Mouse (Mus musculus) embryonic facial prominence, embryonic 11.5 days (tissue): ENCODE measurements around the gene Brinp1. TPM values are rescaled to one million over a fixed set of nuclear protein-coding genes. Genes with fewer than 3 reads are reported as not detected.

ENCODE experiments used
- ATAC-seq: fragments of 200-750 bp; cut with Nextera tagmentation; replicated peaks from 2 replicates; pipeline ENCODE4 v1.8.0; 2017; ENCODE audit warnings: low read depth; ENCODE audit not compliant: insufficient number of reproducible peaks, low FRiP score, low TSS enrichment
- DNase-seq: peaks from one replicate; pipeline ENCODE4 v3.0.0-alpha.2; 2015; ENCODE audit warnings: low spot score
- H3K27ac ChIP-seq: fragments of 300-500 bp; sonication (generic); replicated peaks from 2 replicates; pipeline ENCODE4 v1.5.1; 2014; ENCODE audit warnings: mild to moderate bottlenecking, low read depth, low read length, control low read depth
- H3K27me3 ChIP-seq: fragments of 300-500 bp; sonication (generic); 2 replicates; pipeline ENCODE4 v1.6.1; 2014; ENCODE audit warnings: mild to moderate bottlenecking, low read length, moderate library complexity, mixed read lengths; ENCODE audit not compliant: control insufficient read depth, insufficient read depth
- H3K36me3 ChIP-seq: fragments of 300-500 bp; sonication (generic); replicated peaks from 2 replicates; pipeline ENCODE4 v1.6.1; 2014; ENCODE audit warnings: low read depth, mild to moderate bottlenecking, low read length, moderate library complexity, mixed read lengths; ENCODE audit not compliant: control insufficient read depth, insufficient read depth
- H3K4me1 ChIP-seq: fragments of 300-500 bp; sonication (generic); 2 replicates; pipeline ENCODE4 v1.6.1; 2014; ENCODE audit warnings: low read length, mixed read lengths; ENCODE audit not compliant: control insufficient read depth, insufficient read depth
- H3K4me2 ChIP-seq: fragments of 300-500 bp; sonication (generic); 2 replicates; pipeline ENCODE4 v1.6.1; 2014; ENCODE audit warnings: low read depth, mild to moderate bottlenecking, control low read depth, low read length, moderate library complexity
- H3K4me3 ChIP-seq: fragments of 300-500 bp; sonication (generic); 2 replicates; pipeline ENCODE4 v1.5.1; 2014; ENCODE audit warnings: low read depth, low read length, control low read depth
- H3K9ac ChIP-seq: fragments of 300-500 bp; sonication (generic); replicated peaks from 2 replicates; pipeline ENCODE4 v1.6.1; 2014; ENCODE audit warnings: mild to moderate bottlenecking, control low read depth, low read length
- H3K9me3 ChIP-seq: fragments of 300-500 bp; sonication (generic); replicated peaks from 2 replicates; pipeline ENCODE4 v1.6.1; 2016; ENCODE audit warnings: mild to moderate bottlenecking, low read length, inconsistent platforms, mixed read lengths; ENCODE audit not compliant: control insufficient read depth
- WGBS: fragments of 180-500 bp; shearing (Covaris S2); extraction: QIAGEN DNeasy Blood & Tissue Kit; methylation state at CpG from one replicate; pipeline ENCODE4 v1.1.7; 2014; 5-methylcytosine and 5-hydroxymethylcytosine counted together
- polyA plus RNA-seq: library from polyadenylated mRNA; unstranded; fragments of >200 nt; fragmentation: Nextera tagmentation; extraction: Ambion mirVana; gene quantifications from 2 replicates; pipeline ENCODE4 v1.2.1, GENCODE M21; 2014

The Brinp1 gene
- 6.5 and 7.4 TPM in 2 replicates for polyA plus RNA-seq

GRCm38 (mm10) chr4:68954322-68954901 is at the start of gene Brinp1:
Brinp1 (minus strand) TSS chr4:68954397.
- ATAC-seq (peak; percentile 94), DNase-seq (peak; percentile 84)
- Histone ChIP-seq H3K4me3 (peak within 1 kb of the TSS; percentile 48), H3K4me1 (no peaks in the 10 kb centered on the region), H3K27ac (no peak within 1 kb of the TSS), H3K9ac (peak within 1 kb of the TSS; percentile 34), H3K36me3 (no peaks in the 10 kb centered on the region), H3K4me2 (peak within 1 kb of the TSS; percentile 90), H3K27me3 (peaks cover 2% of the 10 kb centered on the region; the same call in 1 of the 2 replicates), H3K9me3 (no peaks in the 10 kb centered on the region)
- WGBS, result under 1% methylated on average over 31 of the region's 33 CpGs

GRCm38 (mm10) chr4:68957265-68957664 is 3.1 kb upstream of the Brinp1 start:
- no peak overlapping the region for H3K4me2 ChIP-seq
- H3K36me3 ChIP-seq, result no peaks in the 10 kb centered on the region
- ATAC-seq (no peak), DNase-seq (no peak)
- no peak overlapping the region for H3K27ac ChIP-seq
- H3K27me3 ChIP-seq, result peaks cover 2% of the 10 kb centered on the region; the same call in 1 of the 2 replicates
- no peak overlapping the region for H3K4me3 ChIP-seq
- H3K4me1 ChIP-seq, result no peaks in the 10 kb centered on the region
- no peak overlapping the region for H3K9ac ChIP-seq
- WGBS, result 73% methylated on average over 2 of the region's 2 CpGs
- H3K9me3 ChIP-seq, result no peaks in the 10 kb centered on the region

DNA sequence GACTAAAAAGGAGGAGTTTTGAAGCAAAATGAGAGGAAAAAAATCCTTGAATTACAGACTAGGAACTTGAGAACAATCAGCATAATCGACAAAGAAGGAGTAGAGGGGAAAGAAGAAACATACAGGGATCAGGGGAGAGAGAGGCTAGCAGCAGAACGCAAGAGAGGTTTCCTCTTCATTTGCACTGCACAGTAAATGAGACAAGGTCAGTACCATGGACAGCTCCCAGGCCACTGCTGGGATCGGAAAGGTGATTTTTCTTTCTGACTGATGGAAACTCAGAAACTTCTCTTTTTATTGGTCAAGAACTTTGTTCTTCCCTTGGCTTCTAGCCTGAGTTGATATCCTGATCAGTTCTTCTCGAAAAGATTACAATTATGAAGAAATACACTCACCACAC is 1.4 kb upstream of the Brinp1 start:
- WGBS, result 6% methylated on average over 4 of the region's 4 CpGs
- no peaks in the 10 kb centered on the region for H3K4me1 ChIP-seq
- DNase-seq, result peak; percentile 90
- H3K36me3 ChIP-seq, result no peaks in the 10 kb centered on the region
- ATAC-seq, result no peak
- H3K27ac ChIP-seq, result no peak overlapping the region
- no peak overlapping the region for H3K4me3 ChIP-seq
- H3K9me3 ChIP-seq, result no peaks in the 10 kb centered on the region
- H3K4me2 ChIP-seq, result no peak overlapping the region
- H3K9ac ChIP-seq, result no peak overlapping the region
- H3K27me3 ChIP-seq, result peaks cover 2% of the 10 kb centered on the region; the same call in 1 of the 2 replicates

DNA sequence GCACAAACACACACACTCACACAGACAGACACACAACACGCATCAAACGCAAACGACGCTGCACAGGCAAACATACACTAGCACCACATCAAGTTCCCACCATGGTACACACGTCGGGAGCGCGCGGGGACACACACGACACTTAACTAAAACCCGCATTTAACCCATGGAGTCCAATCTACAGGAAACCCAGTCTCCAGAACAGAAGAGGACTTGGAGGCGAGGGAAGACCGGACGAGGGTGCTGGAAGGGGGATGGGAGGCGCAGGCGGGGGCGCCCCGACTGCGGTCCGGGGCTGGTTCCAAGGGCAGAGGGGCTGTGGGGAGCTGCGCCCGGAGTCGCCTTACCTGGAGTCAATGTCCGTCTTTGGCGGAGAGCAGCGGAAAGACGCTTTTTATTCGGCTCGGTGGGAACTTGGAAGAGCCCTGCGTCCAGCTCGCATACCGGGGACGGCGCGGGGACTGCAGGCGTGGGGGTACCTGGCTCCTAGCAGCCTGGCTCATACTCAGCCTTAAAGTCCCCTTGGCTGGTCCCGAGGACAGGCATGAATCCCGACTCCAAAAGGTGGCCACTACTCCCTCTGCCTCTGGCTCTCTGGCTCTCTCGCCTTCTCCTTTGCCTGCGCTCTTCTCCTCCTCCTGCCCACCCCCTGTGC is 403 bp downstream of the Brinp1 start:
- H3K36me3 ChIP-seq, result no peaks in the 10 kb centered on the region
- no peaks in the 10 kb centered on the region for H3K4me1 ChIP-seq
- DNase-seq (peak; percentile 3), ATAC-seq (peak; percentile 57; the same call in 1 of the 2 replicates)
- H3K27me3 ChIP-seq, result peaks cover 2% of the 10 kb centered on the region; the same call in 1 of the 2 replicates
- H3K9ac ChIP-seq, result peak overlapping the region; percentile 34
- H3K4me3 ChIP-seq, result peak overlapping the region; percentile 48
- peak overlapping the region; percentile 90 for H3K4me2 ChIP-seq
- under 1% methylated on average over 37 of the region's 40 CpGs for WGBS
- H3K9me3 ChIP-seq, result no peaks in the 10 kb centered on the region
- H3K27ac ChIP-seq, result no peak overlapping the region

GRCm38 (mm10) chr4:68953131-68953551 is 1.1 kb downstream of the Brinp1 start:
- DNase-seq (no peak), ATAC-seq (no peak)
- no peak overlapping the region for H3K27ac ChIP-seq
- H3K9ac ChIP-seq, result no peak overlapping the region
- no peaks in the 10 kb centered on the region for H3K36me3 ChIP-seq
- H3K4me2 ChIP-seq, result peak overlapping the region; percentile 90; the same call in 1 of the 2 replicates
- no peaks in the 10 kb centered on the region for H3K4me1 ChIP-seq
- 13% methylated on average over 8 of the region's 8 CpGs for WGBS
- no peaks in the 10 kb centered on the region for H3K9me3 ChIP-seq
- H3K27me3 ChIP-seq, result peaks cover 2% of the 10 kb centered on the region; the same call in 1 of the 2 replicates
- H3K4me3 ChIP-seq, result peak overlapping the region; percentile 48; the same call in 1 of the 2 replicates

GRCm38 (mm10) chr4:68950556-68950955 is 3.6 kb downstream of the Brinp1 start:
- Histone ChIP-seq H3K4me3 (no peak overlapping the region), H3K4me1 (no peaks in the 10 kb centered on the region), H3K36me3 (no peaks in the 10 kb centered on the region), H3K4me2 (no peak overlapping the region), H3K9me3 (no peaks in the 10 kb centered on the region), H3K9ac (no peak overlapping the region), H3K27ac (no peak overlapping the region), H3K27me3 (peaks cover 2% of the 10 kb centered on the region; the same call in 1 of the 2 replicates)
- ATAC-seq (no peak), DNase-seq (peak; percentile 76)
- 1% methylated on average over 2 of the region's 2 CpGs for WGBS

- H3K36me3 ChIP-seq, result no peaks in the 10 kb centered on the region
- WGBS, result 87% methylated on average over 2 of the region's 2 CpGs
- no peak overlapping the region for H3K9ac ChIP-seq
- H3K9me3 ChIP-seq, result no peaks in the 10 kb centered on the region
- H3K4me1 ChIP-seq, result no peaks in the 10 kb centered on the region
- no peak for DNase-seq
- H3K4me2 ChIP-seq, result no peak overlapping the region
- no peak for ATAC-seq
- no peak overlapping the region for H3K4me3 ChIP-seq
- H3K27me3 ChIP-seq, result no peaks in the 10 kb centered on the region
- H3K27ac ChIP-seq, result no peak overlapping the region
Observed at GRCm38 (mm10) chr4:68942938-68943337, 11.3 kb downstream of the Brinp1 start.

DNA sequence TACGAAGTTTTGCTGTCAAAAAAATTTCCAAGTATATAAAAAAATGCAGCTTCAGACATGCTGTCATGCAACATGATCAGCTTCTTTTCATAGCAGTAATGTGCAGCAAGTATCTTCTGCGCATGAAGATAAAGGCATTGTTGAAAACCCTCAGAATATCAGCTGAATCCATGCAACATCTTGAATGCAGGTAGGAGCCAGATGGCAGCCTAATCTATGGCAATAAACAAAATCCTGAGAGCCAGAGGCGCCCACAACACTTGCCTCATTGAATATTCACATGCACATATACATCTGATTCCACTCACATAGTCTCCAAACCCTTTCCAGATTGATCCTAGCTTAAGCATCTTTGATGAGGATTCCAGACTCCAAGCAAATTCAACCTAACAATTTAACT is 24.2 kb downstream of the Brinp1 start:
- Histone ChIP-seq H3K36me3 (no peaks in the 10 kb centered on the region), H3K27ac (no peak overlapping the region), H3K9me3 (no peaks in the 10 kb centered on the region), H3K4me2 (no peak overlapping the region), H3K27me3 (no peaks in the 10 kb centered on the region), H3K9ac (no peak overlapping the region), H3K4me3 (no peak overlapping the region), H3K4me1 (no peaks in the 10 kb centered on the region)
- ATAC-seq (no peak), DNase-seq (no peak)
- WGBS, result 74% methylated on average over 3 of the region's 3 CpGs
